Mouse (Mus musculus): Measurements from ENCODE around the gene Snx14. TPM values are rescaled to one million over a fixed set of nuclear protein-coding genes. Genes with fewer than 3 reads are reported as not detected.
A peak's percentile ranks its signal among the peaks of the same experiment; 100 is the strongest.

Gene Snx14
- polyA plus RNA-seq, 1 experiment, result 15.8 TPM

- no peaks in the 10 kb centered on the region for H3K27me3 ChIP-seq (ENCODE audit: control insufficient read depth, insufficient read depth, low read length)
- H3K27ac ChIP-seq (ENCODE audit: control insufficient read depth, insufficient read depth, low read depth, low read length), result no peak overlapping the region
- no peaks in the 10 kb centered on the region for H3K36me3 ChIP-seq (ENCODE audit: control insufficient read depth, insufficient read depth, low read length)
- TF ChIP-seq POLR2A (IDR thresholded peaks at IDR 0.05; ENCODE audit: control insufficient read depth, low read depth, low read length) (no peak), CTCF (IDR thresholded peaks at IDR 0.05; ENCODE audit: control insufficient read depth, insufficient read depth, insufficient replicate concordance, low read depth, low read length) (no peak)
- no peak overlapping the region for H3K4me3 ChIP-seq (ENCODE audit: control insufficient read depth, low read depth, low read length)
- no peaks in the 10 kb centered on the region for H3K4me1 ChIP-seq (ENCODE audit: control insufficient read depth, insufficient read depth, low read length)
Observed at GRCm38 (mm10) chr9:88367751-88368150, 71.0 kb downstream of the Snx14 start.

- H3K4me3 ChIP-seq (ENCODE audit: control insufficient read depth, low read depth, low read length), result no peak overlapping the region
- no peak overlapping the region for H3K27ac ChIP-seq (ENCODE audit: control insufficient read depth, insufficient read depth, low read depth, low read length)
- TF ChIP-seq CTCF (IDR thresholded peaks at IDR 0.05; ENCODE audit: control insufficient read depth, insufficient read depth, insufficient replicate concordance, low read depth, low read length) (no peak), POLR2A (IDR thresholded peaks at IDR 0.05; ENCODE audit: control insufficient read depth, low read depth, low read length) (no peak)
- H3K27me3 ChIP-seq (ENCODE audit: control insufficient read depth, insufficient read depth, low read length), result no peaks in the 10 kb centered on the region
- H3K4me1 ChIP-seq (ENCODE audit: control insufficient read depth, insufficient read depth, low read length), result no peaks in the 10 kb centered on the region
- no peaks in the 10 kb centered on the region for H3K36me3 ChIP-seq (ENCODE audit: control insufficient read depth, insufficient read depth, low read length)
Observed at GRCm38 (mm10) chr9:88367322-88367721, 71.4 kb downstream of the Snx14 start.

- Histone ChIP-seq H3K27me3 (ENCODE audit: control insufficient read depth, insufficient read depth, low read length) (no peaks in the 10 kb centered on the region), H3K27ac (ENCODE audit: control insufficient read depth, insufficient read depth, low read depth, low read length) (no peak overlapping the region), H3K36me3 (ENCODE audit: control insufficient read depth, insufficient read depth, low read length) (no peaks in the 10 kb centered on the region), H3K4me3 (ENCODE audit: control insufficient read depth, low read depth, low read length) (no peak overlapping the region), H3K4me1 (ENCODE audit: control insufficient read depth, insufficient read depth, low read length) (no peaks in the 10 kb centered on the region)
- TF ChIP-seq CTCF (IDR thresholded peaks at IDR 0.05; ENCODE audit: control insufficient read depth, insufficient read depth, insufficient replicate concordance, low read depth, low read length) (no peak), POLR2A (IDR thresholded peaks at IDR 0.05; ENCODE audit: control insufficient read depth, low read depth, low read length) (no peak)
Observed at GRCm38 (mm10) chr9:88366819-88367218, 71.9 kb downstream of the Snx14 start.

GRCm38 (mm10) chr9:88366308-88366707, 72.5 kb downstream of the Snx14 start:
- TF ChIP-seq CTCF (IDR thresholded peaks at IDR 0.05; ENCODE audit: control insufficient read depth, insufficient read depth, insufficient replicate concordance, low read depth, low read length) (0 out of 2 replicates have a peak, but pooled peaks have one; percentile 5), POLR2A (IDR thresholded peaks at IDR 0.05; ENCODE audit: control insufficient read depth, low read depth, low read length) (no peak)
- H3K27me3 ChIP-seq (ENCODE audit: control insufficient read depth, insufficient read depth, low read length), result no peaks in the 10 kb centered on the region
- H3K27ac ChIP-seq (ENCODE audit: control insufficient read depth, insufficient read depth, low read depth, low read length), result no peak overlapping the region
- no peaks in the 10 kb centered on the region for H3K4me1 ChIP-seq (ENCODE audit: control insufficient read depth, insufficient read depth, low read length)
- H3K36me3 ChIP-seq (ENCODE audit: control insufficient read depth, insufficient read depth, low read length), result no peaks in the 10 kb centered on the region
- H3K4me3 ChIP-seq (ENCODE audit: control insufficient read depth, low read depth, low read length), result no peak overlapping the region

GRCm38 (mm10) chr9:88363102-88363501, 75.7 kb downstream of the Snx14 start:
- TF ChIP-seq POLR2A (IDR thresholded peaks at IDR 0.05; ENCODE audit: control insufficient read depth, low read depth, low read length) (no peak), CTCF (IDR thresholded peaks at IDR 0.05; ENCODE audit: control insufficient read depth, insufficient read depth, insufficient replicate concordance, low read depth, low read length) (no peak)
- H3K27ac ChIP-seq (ENCODE audit: control insufficient read depth, insufficient read depth, low read depth, low read length), result no peak overlapping the region
- no peaks in the 10 kb centered on the region for H3K36me3 ChIP-seq (ENCODE audit: control insufficient read depth, insufficient read depth, low read length)
- no peaks in the 10 kb centered on the region for H3K4me1 ChIP-seq (ENCODE audit: control insufficient read depth, insufficient read depth, low read length)
- H3K27me3 ChIP-seq (ENCODE audit: control insufficient read depth, insufficient read depth, low read length), result no peaks in the 10 kb centered on the region
- no peak overlapping the region for H3K4me3 ChIP-seq (ENCODE audit: control insufficient read depth, low read depth, low read length)

- Histone ChIP-seq H3K36me3 (ENCODE audit: control insufficient read depth, insufficient read depth, low read length) (no peaks in the 10 kb centered on the region), H3K4me1 (ENCODE audit: control insufficient read depth, insufficient read depth, low read length) (peaks cover under 1% of the 10 kb centered on the region; the same call in 1 of the 2 replicates), H3K4me3 (ENCODE audit: control insufficient read depth, low read depth, low read length) (no peak overlapping the region), H3K27ac (ENCODE audit: control insufficient read depth, insufficient read depth, low read depth, low read length) (no peak overlapping the region), H3K27me3 (ENCODE audit: control insufficient read depth, insufficient read depth, low read length) (no peaks in the 10 kb centered on the region)
- TF ChIP-seq CTCF (IDR thresholded peaks at IDR 0.05; ENCODE audit: control insufficient read depth, insufficient read depth, insufficient replicate concordance, low read depth, low read length) (no peak), POLR2A (IDR thresholded peaks at IDR 0.05; ENCODE audit: control insufficient read depth, low read depth, low read length) (no peak)
Observed at GRCm38 (mm10) chr9:88362055-88362850, 76.5 kb downstream of the Snx14 start.

GRCm38 (mm10) chr9:88361211-88361909, 77.4 kb downstream of the Snx14 start:
- TF ChIP-seq POLR2A (IDR thresholded peaks at IDR 0.05; ENCODE audit: control insufficient read depth, low read depth, low read length), result no peak
- H3K4me1 ChIP-seq (ENCODE audit: control insufficient read depth, insufficient read depth, low read length), result peaks cover 3% of the 10 kb centered on the region; the same call in 1 of the 2 replicates
- peak overlapping the region; percentile 55 for H3K27ac ChIP-seq (ENCODE audit: control insufficient read depth, insufficient read depth, low read depth, low read length)
- no peak overlapping the region for H3K4me3 ChIP-seq (ENCODE audit: control insufficient read depth, low read depth, low read length)
- H3K27me3 ChIP-seq (ENCODE audit: control insufficient read depth, insufficient read depth, low read length), result no peaks in the 10 kb centered on the region
- H3K36me3 ChIP-seq (ENCODE audit: control insufficient read depth, insufficient read depth, low read length), result no peaks in the 10 kb centered on the region

Measured in testis, adult 2 months (tissue).